Mouse (Mus musculus) heart, adult 2 months (tissue): ENCODE results near the gene Hs6st3.

ENCODE experiments used
- CTCF ChIP-seq: fragments of 200-600 bp; IDR thresholded peaks from 2 replicates; pipeline ENCODE4 v1.8.1; 2022; ENCODE audit warnings: antibody characterized with exemption, mild to moderate bottlenecking, moderate library complexity
- POLR2A ChIP-seq: fragments of 200-500 bp; IDR thresholded peaks from 2 replicates; pipeline ENCODE4 v1.6.1; 2011; ENCODE audit warnings: mild to moderate bottlenecking, low read depth, low read length, control low read depth; ENCODE audit not compliant: insufficient read depth

DNA sequence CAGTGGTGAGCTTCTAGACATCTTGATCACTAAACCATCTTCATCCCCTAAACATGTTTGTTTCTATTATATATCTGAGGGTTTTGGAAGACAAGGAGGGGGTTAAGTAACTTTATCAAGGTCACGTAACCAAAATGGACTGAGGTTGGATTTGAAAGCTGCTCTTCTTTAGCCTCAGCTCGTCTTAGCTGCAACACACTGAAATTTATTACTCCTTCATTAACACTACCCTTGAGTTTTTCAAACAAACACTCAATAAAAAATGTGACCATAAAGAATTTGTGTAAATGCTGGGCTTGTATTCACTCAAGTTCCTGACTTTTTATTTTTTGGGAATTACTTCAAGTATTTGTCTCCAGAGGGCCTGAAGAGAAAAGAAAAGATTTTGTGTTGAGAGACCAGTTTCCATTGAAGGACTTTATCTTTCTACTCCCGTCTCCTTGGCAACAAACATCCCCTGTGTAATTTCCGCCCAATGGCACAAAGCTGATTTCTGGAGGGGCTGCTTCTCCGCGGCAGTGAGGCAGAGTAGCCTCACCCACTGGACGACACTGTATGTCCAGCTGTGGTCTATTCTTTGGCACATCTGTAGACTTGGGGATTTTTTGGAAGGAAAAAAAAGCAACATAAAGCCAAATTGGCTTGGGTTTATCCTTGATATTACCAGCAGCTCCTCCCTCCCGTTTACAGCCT lies 696.0 kb downstream of the Hs6st3 start:
- TF ChIP-seq POLR2A = no peak
- TF ChIP-seq CTCF = no peak
